Mouse (Mus musculus): ENCODE data around the gene Gpr87. TPM values are rescaled to one million over a fixed set of nuclear protein-coding genes. Genes with fewer than 3 reads are reported as not detected.
A peak's percentile ranks its signal among the peaks of the same experiment; 100 is the strongest.

Gene Gpr87
- total RNA-seq (2021), result not detected

- no peak for DNase-seq
- intact Hi-C loops (cut with DNase I), result no loop called here
Observed at GRCm38 (mm10) chr3:59194938-59195337, at the start of gene Gpr87. TSS of gene Gpr87 (minus strand) at chr3:59195104.

DNA sequence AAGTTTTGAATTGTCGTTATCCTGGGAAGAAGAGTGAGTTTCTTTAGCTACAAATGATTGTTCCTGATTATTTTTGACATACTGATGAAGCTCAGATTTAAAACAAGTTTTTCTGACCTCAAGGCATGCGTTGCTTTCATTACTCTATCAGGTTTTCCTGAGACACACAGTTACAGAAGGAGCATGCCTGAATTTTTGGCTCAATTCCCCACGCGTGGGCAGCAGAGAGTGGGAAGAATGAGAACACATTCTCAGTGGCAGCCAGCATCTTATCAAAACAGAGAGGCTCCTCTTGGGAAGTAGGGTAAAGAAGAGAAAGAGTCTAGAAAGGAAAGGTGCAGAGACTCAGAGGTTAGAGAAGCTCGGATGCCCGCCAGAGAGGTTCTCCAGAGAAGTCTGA lies 48.5 kb upstream of the Gpr87 start:
- DNase-seq, result peak; percentile 29 to 55
- intact Hi-C loops (cut with DNase I), result no loop called here

DNA sequence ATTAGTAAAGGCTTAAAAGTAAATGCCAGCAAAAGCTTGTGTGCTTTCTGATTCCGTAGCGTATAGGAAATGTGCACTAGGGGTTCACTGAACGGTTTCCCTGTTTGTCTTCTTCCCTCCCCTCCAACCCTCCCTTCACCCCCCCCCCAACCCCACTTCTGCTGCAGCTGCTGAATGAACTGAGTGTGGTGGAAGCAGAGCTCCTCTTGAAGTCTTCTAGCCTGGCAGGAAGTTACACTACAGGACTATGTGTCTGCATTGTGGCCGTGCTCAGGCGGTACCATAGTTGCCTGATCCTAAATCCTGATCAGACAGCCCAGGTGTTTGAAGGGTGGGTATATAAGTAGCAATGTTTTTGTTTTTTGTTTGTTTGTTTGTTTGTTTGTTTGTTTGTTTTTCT lies 40.0 kb upstream of the Gpr87 start:
- intact Hi-C loops (cut with DNase I), result no loop called here

DNA sequence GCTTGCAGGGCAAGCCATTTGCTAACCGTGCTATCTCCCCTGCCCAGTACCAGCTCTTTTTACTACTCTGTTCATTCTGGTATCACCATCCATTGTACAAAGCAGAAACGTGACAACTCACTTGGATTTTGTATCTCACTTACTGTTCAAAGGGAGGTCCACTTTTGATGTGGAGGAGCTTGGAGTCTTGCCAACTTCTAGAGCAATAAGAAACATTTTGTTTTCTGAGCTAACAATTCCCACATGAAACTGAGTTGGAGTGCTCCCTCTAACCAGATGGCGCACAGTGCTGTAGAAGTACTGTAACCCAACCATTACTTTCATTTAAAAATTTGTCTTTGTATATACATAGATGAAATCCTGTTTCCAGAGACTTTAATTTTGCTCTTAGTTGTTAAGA lies 36.0 kb upstream of the Gpr87 start:
- DNase-seq, result no peak
- intact Hi-C loops (cut with DNase I), result no loop called here

More for the DNA sequence above, 40.0 kb upstream of the Gpr87 start:
- no peak for DNase-seq

DNA sequence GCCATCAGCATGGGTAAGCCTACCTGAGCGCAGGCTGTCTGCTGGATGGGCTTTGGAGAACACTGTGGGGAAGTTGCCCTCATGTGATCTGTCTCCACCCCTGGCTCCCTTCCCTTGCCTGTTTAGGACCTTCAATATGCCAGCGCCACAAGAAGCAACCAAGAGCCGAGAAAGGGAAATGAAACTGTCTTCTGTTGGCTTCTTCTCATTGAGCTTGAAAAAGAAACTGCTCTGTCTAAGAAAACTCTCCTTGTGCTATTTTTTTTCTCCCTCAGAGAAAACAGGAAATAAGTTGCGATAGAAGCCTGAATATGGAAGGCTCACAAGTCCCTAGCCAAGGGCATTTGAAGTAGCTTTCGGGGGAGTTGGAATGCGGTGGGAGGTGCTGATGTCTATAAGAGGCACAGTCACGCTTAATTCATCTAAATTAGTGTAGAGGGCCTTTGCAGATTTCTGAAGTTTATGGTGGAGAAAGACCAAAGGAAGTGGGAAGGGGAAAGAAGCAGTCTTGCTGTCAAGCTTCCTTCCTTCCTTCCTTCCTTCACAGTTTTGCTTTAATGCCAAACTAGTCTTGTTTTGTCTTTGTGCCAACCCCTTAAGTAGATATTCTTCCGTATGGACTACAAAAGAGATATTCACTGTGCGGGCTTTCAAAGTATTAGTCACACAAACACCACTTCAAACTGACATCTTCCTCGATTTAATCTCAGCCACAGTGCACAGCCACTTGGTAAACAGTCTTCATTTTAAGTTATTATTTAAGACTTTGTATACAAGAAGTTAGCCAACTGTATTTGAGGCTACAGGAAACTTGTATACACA lies 34.0 kb upstream of the Gpr87 start:
- intact Hi-C loops (cut with DNase I), result no loop called here
- peak; percentile 58 to 61 for DNase-seq

DNA sequence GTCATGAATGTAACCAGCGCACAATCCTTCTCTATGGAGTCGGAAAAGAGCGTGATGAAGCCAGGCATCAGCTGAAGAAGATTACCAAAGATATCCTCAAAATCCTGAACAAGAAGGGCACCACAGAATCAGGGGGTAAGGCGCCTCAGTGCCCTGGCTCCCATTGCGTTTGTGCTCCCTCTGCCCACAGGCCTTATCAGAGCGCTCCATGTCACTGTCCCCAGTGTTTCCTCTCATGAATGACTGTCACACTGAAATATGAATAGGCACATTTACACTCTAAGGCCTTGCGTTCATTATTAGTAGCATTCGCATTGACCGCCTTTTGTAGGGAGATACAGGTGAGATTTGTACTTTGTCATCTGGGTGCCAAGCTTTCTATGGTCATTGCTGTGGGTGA lies 32.8 kb upstream of the Gpr87 start:
- no peak for DNase-seq
- intact Hi-C loops (cut with DNase I), result no loop called here

GRCm38 (mm10) chr3:59225411-59225810 lies 30.5 kb upstream of the Gpr87 start:
- no peak for DNase-seq
- intact Hi-C loops (cut with DNase I), result no loop called here

DNA sequence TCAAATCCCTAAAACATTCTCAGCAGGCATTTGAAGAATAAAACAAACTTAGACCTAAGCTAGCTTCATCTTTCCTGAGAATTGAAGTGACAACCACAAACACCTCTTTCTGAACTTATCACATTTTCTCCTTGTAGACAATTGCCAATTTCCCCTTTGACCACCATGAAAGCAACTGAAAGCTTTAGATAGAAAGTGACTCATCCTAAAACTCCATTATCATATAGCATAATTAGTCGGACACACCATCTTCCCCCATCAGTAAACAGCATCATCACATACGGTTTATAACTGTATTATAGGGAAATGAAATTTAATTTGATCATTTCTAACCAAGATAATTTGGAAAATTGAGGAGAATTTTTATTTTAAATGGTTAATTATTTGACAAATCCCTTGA lies 27.4 kb upstream of the Gpr87 start:
- DNase-seq, result no peak
- intact Hi-C loops (cut with DNase I), result no loop called here

DNA sequence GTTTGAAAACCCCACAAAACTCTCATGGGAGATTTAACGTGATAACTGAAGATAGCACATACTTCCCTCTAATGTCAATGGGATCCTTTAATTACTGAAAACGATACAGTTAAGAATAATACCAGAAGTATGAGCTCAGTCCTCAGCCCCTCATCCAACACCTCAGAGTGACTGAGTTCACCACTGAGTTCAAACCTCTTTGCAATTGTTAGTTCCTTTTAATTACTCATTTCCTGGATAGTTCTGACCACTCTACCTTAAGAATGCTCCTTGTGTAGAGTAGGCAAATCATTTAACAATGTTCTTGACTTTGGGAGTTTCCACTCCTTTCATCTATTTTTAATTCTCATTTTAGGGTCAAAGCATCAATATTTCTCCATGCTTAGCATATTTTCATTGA lies 24.4 kb upstream of the Gpr87 start:
- intact Hi-C loops (cut with DNase I), result no loop called here
- no peak for DNase-seq

DNA sequence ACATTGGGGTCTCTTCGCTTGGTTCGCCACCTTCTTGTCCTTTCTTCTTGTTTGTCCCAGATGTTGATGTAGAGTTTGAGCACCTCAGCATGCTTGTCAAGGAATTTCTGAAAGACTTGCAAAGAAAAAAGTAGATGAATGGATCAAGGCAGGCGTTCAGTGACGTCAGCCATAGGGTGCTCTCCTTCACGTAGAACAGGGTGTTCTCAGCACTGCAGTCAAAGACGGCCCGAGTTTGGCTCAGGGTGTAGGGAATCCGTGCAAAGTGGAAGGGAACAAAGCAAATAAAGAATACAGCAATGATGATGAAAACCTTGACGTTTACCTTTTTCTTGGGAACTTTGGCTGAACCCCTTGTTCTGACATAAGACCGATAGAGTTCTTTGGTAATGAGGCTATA lies 22.3 kb upstream of the Gpr87 start:
- intact Hi-C loops (cut with DNase I), result no loop called here
- DNase-seq, result no peak

GRCm38 (mm10) chr3:59212404-59212803 lies 17.5 kb upstream of the Gpr87 start:
- intact Hi-C loops (cut with DNase I), result no loop called here
- no peak for DNase-seq

- intact Hi-C loops (cut with DNase I), result no loop called here
- no peak for DNase-seq
Observed at GRCm38 (mm10) chr3:59211784-59212183, 16.9 kb upstream of the Gpr87 start.

DNA sequence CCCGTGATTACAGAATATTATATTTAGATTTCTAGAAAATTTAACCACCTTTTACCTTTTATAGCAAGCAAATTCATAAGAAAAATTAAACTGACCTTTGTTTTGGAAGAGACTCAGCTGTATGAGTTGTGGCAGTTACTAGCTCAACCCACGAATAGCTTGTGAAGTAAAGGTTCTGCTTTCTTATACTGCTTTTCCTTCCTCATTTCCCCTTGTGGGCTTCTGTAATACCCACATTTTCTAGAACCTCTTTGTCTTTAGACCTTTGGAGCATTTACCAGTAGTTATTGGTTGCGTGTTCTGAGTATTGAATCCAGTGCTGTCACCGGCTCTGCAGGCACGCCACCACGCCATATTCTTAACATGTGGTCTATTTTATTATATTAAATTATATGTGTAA lies 15.8 kb upstream of the Gpr87 start, which contains the start of gene P2ry13:
Gene P2ry13 (minus strand): TSS at position 156 of the 400 bp plus-strand sequence.
- no peak for DNase-seq
- intact Hi-C loops (cut with DNase I), result no loop called here

GRCm38 (mm10) chr3:59210089-59210488 lies 15.2 kb upstream of the Gpr87 start:
- no peak for DNase-seq
- intact Hi-C loops (cut with DNase I), result no loop called here

- DNase-seq, result peak; percentile 61 to 79
- intact Hi-C loops (cut with DNase I), result loop anchor here (2.0 kb wide), 3 partner anchors 34 to 130 kb away; no protein-coding TSS in a partner anchor
Observed at GRCm38 (mm10) chr3:59208650-59209548, 14.0 kb upstream of the Gpr87 start.

GRCm38 (mm10) chr3:59205941-59206340 lies 11.0 kb upstream of the Gpr87 start:
- DNase-seq, result no peak
- intact Hi-C loops (cut with DNase I), result no loop called here

- DNase-seq, result peak; percentile 22 to 32
- intact Hi-C loops (cut with DNase I), result no loop called here
Observed at GRCm38 (mm10) chr3:59204719-59205503, 10.0 kb upstream of the Gpr87 start.

- no peak for DNase-seq
- intact Hi-C loops (cut with DNase I), result no loop called here
Observed at GRCm38 (mm10) chr3:59203802-59204520, 9.1 kb upstream of the Gpr87 start.

- intact Hi-C loops (cut with DNase I), result no loop called here
- no peak for DNase-seq
Observed at GRCm38 (mm10) chr3:59197329-59197948, 2.5 kb upstream of the Gpr87 start.

DNA sequence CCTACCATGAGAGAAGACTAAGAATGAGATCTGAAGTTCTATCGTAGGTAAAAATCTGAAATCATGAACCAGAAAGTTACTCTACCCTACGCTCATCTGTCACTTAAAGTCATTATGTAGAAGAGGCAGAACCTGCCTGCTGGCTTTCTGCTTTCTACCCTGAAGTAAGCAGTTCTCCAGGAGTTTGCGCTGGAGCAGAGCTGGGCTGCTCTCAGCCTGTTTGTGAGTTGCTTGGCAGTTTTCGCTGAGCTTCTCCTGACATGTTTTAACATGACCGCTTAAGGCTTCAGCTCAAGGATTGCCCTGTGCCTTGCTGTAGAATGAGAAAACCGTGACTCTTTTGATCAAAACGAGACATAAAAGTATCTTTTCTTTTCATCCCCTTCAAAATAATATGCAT lies 805 bp downstream of the Gpr87 start:
- intact Hi-C loops (cut with DNase I), result no loop called here
- no peak for DNase-seq
